Mouse (Mus musculus): ENCODE data around the gene Prkce.

GRCm38 (mm10) chr17:86521252-86521651, 353.7 kb downstream of the Prkce start:
- TF ChIP-seq CTCF (IDR thresholded peaks at IDR 0.05; ENCODE audit: low read depth) (no peak), EP300 (IDR thresholded peaks at IDR 0.05; ENCODE audit: low read depth) (no peak)
